Mouse (Mus musculus) fibroblast of lung, adult 2 months (primary cell): ENCODE measurements at regions not wholly inside any gene's neighbourhood (a gene's known extent, or its start where the extent isn't known, plus 50 kb on each side); places are given as distances from the start of the nearest gene placed in this dataset.

Experiments
- DNase-seq: peaks from one replicate; pipeline ENCODE4 v3.0.0-alpha.2; 2011; ENCODE audit warnings: low read depth

DNA sequence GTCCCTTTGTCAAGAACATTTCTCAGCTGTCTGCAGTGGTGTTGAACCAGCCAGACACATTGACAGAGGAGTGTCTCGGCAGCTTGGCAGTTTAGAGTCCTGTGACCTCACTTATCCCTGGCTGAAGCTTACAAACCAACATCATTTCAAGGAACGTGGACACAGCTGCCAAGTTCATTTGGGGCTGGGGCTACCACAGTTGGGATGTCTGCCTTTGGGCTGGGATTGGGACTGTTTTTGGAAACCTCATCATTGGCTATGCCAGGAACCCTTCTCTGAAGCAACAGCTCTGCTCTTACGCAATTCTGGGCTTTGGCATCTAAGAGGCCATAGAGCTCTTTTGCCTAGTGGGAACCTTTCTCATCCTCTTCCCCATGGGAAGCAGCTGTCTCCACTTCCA lies 200.4 kb downstream of the Gm15262 start:
- peak; percentile 22 for DNase-seq

DNA sequence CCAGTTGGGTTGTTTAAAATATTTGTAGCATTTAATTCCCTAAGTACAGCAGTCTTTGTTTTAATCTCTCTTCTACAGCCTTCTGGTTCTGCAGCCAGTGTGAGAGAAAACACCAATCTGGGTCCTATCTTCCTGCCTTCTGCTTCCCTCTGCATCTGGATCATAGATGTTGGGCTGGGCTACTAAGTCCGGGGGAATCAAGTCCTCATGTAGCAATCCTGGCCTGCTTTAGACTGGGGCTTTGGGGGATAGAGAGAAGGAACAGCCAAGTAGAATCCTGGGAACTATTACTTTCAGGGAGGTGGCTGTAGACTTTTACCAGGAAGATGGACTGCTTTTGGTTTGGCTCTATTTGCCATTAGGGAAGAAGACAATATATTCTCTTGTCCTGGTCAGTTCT lies 205.5 kb upstream of the Rai2 start:
- DNase-seq, result no peak

DNA sequence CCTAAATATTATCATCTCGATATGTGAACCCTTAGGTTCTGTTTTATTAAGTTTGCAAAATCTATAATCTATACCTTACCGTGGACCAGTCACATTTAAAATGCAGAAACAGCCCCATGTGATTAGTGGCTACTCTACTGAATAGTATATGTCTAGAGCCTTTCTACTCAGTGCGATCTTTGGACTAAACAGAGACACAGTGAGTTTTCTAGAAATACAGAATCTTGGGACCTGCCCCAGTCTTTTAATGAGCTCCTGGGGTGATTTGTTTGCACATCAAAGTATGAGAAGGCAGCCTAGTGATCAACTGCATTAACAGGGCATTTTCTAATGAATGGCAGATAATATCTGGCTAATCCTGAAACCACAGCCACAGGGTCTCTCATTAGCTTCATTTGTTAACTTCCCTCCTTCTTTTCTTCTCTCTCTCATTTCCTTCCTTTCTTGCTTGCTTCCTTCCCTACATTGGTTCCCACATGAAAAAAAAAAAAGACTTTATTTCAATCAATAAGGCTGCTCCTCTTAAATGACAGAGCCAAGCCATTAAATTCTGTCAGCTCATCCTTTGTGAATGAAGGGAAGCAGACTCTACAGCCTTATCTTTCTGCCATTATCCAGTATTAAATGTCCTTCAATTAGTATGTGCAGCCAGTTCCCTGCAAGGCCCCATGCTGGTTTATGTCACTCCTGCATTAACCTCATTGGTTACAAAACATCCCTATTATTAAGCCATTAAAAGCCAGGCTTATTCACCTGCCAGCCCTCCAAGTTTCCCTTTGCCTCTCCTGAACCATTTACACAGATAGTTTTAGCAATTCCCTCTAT lies 193.2 kb upstream of the Rai2 start:
- no peak for DNase-seq

DNA sequence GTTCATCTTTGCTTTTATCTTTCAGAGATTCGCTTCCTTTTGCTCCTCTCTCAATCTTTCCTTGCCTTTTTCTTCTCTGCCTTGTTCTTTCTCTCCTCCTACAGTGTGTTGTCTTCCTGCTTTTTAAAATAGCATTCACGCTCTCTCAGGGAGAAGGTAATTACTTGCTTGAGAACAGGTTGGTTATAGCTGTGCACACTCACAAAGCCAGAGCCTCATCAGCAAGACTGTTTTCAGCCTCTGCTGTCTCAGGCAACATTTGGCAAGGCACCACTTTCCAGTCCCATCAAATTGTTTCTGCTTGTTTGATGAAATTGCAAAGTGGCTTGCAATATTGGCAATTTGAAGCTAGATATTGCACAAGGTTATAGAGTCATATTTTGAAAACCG lies 192.6 kb upstream of the Rai2 start:
- DNase-seq, result no peak

DNA sequence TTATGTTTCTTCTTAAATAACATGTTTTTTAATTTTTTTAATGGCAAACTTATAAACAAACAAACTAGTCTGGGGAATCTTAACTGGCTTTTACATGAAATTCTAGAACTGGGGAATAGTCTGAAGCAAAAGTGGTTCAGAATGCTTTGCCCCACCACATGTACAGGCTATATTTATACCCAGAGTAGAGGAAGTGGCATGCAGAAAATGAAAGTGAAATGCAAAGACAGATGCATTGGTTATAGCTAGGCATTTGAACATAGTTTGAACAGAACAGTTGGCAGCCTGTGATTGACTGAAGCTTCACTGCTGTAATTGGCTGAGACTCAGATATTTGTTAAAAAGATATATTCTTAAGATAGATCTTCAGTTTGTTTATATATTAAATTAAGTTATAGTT lies 179.6 kb upstream of the Rai2 start:
- no peak for DNase-seq

DNA sequence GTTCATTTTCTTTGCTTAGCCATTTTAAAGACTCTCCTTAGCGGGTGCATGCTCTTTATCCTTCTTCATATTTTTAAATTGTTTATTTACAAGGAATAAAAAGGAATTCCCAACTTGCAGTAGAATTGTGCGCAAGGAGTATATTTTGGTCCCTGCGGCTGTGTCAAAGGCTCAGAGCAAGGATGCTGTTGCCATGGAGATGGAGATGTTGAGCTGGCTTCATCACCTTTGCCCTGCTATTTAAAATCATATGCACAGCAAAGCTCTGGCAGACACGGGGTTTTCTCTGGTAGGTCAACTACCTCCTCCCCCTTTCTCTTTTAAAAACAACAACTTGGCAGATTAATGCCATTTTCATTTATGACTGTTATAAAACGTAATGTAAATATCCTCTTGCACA lies 160.0 kb upstream of the Rai2 start:
- no peak for DNase-seq

- DNase-seq, result no peak
Observed at GRCm38 (mm10) chrX:161558511-161558910, 158.4 kb upstream of the Rai2 start.

- DNase-seq, result no peak
Observed at GRCm38 (mm10) chrX:161566435-161566834, 150.4 kb upstream of the Rai2 start.

DNA sequence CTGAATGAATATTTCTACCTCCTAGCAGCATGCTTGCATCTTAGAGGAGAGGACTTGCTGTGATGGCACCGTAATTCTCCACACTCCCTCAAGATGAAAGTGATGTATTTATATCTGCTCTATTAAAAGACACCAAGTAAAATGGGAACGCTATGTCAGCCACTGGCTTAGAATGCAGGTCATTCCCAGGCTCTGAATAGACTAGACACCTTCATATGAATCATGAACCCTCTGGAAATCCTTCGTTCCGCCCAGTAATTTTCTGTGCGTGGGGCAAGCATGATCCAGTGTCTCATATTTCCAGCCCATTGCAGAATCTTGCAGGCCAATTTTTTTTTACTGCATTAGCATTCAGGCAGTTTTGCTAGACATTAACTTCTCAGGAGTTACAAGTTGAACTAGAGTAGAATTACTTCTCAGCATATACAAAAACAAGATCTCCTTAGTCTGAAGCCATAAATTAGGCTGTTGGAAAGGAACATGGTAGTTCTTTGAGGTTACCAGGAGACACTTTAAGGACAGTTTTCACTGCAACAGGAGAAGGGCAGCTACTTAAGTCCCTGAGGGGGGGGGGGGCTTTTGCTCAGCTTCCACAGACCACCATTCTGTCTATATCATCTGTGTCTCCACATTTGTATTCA lies 134.7 kb upstream of the Rai2 start:
- peak; percentile 0 for DNase-seq

- no peak for DNase-seq
Observed at GRCm38 (mm10) chrX:161583872-161584271, 133.0 kb upstream of the Rai2 start.

DNA sequence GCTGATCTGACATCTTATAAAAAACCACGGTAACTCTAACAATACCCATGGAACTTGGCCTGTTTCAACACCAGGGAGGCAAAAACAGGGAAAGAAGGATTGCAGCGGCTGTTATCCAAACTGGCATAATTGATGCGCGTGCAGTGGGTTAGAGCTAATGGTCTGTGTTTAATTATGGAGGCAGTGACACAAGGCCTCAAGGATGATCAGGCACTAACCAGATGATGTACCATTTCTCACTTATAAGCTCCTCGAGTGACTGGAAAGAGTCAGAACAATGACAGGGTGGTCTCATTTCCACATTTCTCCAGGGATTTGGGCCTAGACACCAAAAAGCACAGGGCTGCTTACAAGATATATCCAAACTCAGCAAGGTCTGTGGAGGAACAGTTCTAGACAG lies 83.0 kb upstream of the Rai2 start:
- DNase-seq, result no peak

DNA sequence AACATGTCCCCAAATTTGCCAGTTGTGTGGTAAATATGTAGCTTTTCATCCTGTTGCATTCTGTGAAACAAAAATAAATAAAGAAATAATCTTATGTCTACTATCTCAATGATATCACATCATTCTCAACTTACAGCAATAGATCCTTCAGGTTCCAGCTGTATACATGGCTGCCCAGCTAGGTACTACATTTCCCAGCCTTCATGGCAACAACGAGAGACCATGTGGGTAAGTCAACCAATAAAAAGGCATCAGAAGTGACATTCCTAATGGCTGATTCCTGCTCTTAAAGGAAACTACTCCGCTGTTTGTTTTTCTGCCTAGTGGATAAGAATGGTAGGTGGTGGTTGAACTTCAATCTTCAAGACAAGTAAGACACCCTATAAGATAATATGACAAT lies 82.5 kb upstream of the Rai2 start:
- DNase-seq, result no peak

DNA sequence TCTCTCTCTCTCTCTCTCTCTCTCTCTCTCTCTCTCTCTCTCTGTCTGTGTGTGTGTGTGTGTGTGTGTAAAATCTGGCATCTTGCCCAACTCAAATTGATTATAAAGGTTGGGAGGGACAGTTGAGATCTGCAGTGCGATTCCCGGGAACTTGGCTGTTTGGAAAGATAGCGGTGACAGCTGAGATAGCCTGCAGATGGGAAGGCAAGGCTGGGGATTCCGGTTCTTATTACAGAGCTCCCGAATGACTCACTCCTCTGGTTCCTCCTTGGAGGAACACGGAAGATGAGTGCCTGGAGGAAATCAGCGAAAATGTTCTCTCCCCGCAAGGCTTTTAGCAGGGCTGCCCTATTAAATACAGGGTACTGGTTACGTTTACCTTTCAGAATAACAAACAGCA lies 81.2 kb upstream of the Rai2 start:
- DNase-seq, result no peak

DNA sequence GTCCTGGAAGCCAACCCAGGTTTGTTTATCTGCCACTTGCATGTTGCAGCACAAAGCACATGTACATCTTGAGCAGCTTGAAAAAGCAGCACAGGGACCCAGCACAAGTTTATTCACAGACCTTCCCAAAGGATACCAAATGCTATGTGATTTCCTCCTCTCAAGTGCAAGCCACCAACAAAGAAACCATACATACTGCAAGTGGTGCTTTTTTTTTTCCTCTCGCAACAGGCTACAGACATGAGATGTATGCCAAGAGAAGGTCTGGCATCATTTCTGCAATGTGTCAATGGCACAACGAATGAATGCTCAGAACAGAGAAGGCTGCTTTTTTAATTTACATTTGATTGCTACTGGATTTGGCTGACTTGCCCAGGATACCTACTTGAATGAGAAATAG lies 63.8 kb upstream of the Rai2 start:
- no peak for DNase-seq

GRCm38 (mm10) chrX:161660106-161660505 lies 56.8 kb upstream of the Rai2 start:
- no peak for DNase-seq

DNA sequence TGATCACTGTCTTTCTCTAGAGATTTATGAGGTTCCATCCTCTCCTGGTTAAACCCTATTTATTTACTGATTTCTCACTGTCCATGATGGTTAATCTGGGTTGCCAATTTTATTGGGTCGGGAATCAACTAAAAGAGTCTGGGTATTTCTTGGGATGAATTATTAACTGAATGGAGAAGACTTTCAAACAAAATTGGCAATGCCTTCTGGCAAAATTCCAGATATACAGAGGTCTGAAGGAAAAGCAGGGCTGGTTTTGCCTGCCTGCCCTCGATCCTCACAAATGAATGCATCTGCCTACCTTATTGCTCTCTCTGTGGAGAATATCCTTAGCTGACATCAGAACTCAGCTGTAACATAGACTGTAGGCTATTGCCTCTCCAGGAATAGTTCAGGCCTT lies 54.9 kb upstream of the Rai2 start:
- no peak for DNase-seq
